Mouse (Mus musculus) liver, postnatal 0 days (tissue): ENCODE data around the gene Ppm1h. TPM values are rescaled to one million over a fixed set of nuclear protein-coding genes. Genes with fewer than 3 reads are reported as not detected.

ENCODE experiments used
- ATAC-seq: fragments of 200-750 bp; cut with Nextera tagmentation; 2 replicates; pipeline ENCODE4 v1.8.0; 2017; ENCODE audit warnings: mild to moderate bottlenecking, moderate library complexity
- DNase-seq: peaks from one replicate; pipeline ENCODE4 v3.0.0-alpha.2; 2016
- H3K27ac ChIP-seq: fragments of 300-500 bp; sonication (generic); 2 replicates; pipeline ENCODE4 v1.5.1; 2014; ENCODE audit warnings: antibody characterized with exemption, moderate library complexity, mild to moderate bottlenecking, low read depth
- H3K27me3 ChIP-seq: fragments of 300-500 bp; sonication (generic); 2 replicates; pipeline ENCODE4 v1.6.1; 2014; ENCODE audit warnings: low read length, control low read depth, mixed read lengths; ENCODE audit not compliant: insufficient read depth
- H3K36me3 ChIP-seq: fragments of 300-500 bp; sonication (generic); replicated peaks from 2 replicates; pipeline ENCODE4 v1.6.1; 2014; ENCODE audit warnings: mild to moderate bottlenecking, control low read depth, low read length, moderate library complexity, mixed read lengths; ENCODE audit not compliant: insufficient read depth
- H3K4me1 ChIP-seq: fragments of 300-500 bp; sonication (generic); 2 replicates; pipeline ENCODE4 v1.6.1; 2014; ENCODE audit warnings: antibody characterized with exemption, mild to moderate bottlenecking, control low read depth; ENCODE audit not compliant: insufficient read depth
- H3K4me2 ChIP-seq: fragments of 300-500 bp; sonication (generic); 2 replicates; pipeline ENCODE4 v1.6.1; 2014; ENCODE audit warnings: low read depth, mild to moderate bottlenecking, low read length, moderate library complexity, mixed read lengths
- H3K4me3 ChIP-seq: fragments of 300-500 bp; sonication (generic); 2 replicates; pipeline ENCODE4 v1.5.1; 2014; ENCODE audit warnings: low read depth, low read length
- H3K9ac ChIP-seq: fragments of 300-500 bp; sonication (generic); replicated peaks from 2 replicates; pipeline ENCODE4 v1.6.1; 2014; ENCODE audit warnings: mild to moderate bottlenecking, moderate library complexity
- H3K9me3 ChIP-seq: fragments of 300-500 bp; sonication (generic); 2 replicates; pipeline ENCODE4 v1.6.1; 2016; ENCODE audit warnings: mild to moderate bottlenecking, control low read depth, low read length, mixed read lengths
- CTCF ChIP-seq: sonication (generic); IDR thresholded peaks from 2 replicates; pipeline ENCODE4 v1.5.1; 2016; ENCODE audit warnings: antibody characterized with exemption, low read depth
- EP300 ChIP-seq: IDR thresholded peaks from 2 replicates; pipeline ENCODE4 v1.6.1; 2016; ENCODE audit warnings: antibody characterized with exemption, low read depth, mild to moderate bottlenecking
- WGBS: fragments of 180-500 bp; shearing (Covaris S2); extraction: QIAGEN DNeasy Blood & Tissue Kit; methylation state at CpG from one replicate; pipeline ENCODE4 v1.1.7; 2014; ENCODE audit not compliant: insufficient replicate concordance; 5-methylcytosine and 5-hydroxymethylcytosine counted together
- polyA plus RNA-seq: library from polyadenylated mRNA; unstranded; fragments of >200 nt; fragmentation: Nextera tagmentation; extraction: Ambion mirVana; gene quantifications from 2 replicates; pipeline ENCODE4 v1.2.1, GENCODE M21; 2015

The Ppm1h gene
- polyA plus RNA-seq, 1 experiment from 2014 or later: 3.9 TPM

- H3K4me3 ChIP-seq: no peak overlapping the region
- H3K9me3 ChIP-seq: no peaks in the 10 kb centered on the region
- ATAC-seq (no peak), DNase-seq (no peak)
- H3K36me3 ChIP-seq: no peaks in the 10 kb centered on the region
- WGBS: 77% methylated on average over 11 of the region's 11 CpGs
- no peaks in the 10 kb centered on the region for H3K27me3 ChIP-seq
- H3K27ac ChIP-seq: no peak overlapping the region; the same call in 1 of the 2 replicates
- 0 out of 2 replicates have a peak, but pooled peaks cover 5% of the 10 kb centered on the region for H3K4me1 ChIP-seq
- no peak overlapping the region for H3K9ac ChIP-seq
- no peak overlapping the region for H3K4me2 ChIP-seq
- TF ChIP-seq EP300 (no peak), CTCF (no peak)
Observed at GRCm38 (mm10) chr10:122913393-122913792, 234.8 kb downstream of the Ppm1h start.

DNA sequence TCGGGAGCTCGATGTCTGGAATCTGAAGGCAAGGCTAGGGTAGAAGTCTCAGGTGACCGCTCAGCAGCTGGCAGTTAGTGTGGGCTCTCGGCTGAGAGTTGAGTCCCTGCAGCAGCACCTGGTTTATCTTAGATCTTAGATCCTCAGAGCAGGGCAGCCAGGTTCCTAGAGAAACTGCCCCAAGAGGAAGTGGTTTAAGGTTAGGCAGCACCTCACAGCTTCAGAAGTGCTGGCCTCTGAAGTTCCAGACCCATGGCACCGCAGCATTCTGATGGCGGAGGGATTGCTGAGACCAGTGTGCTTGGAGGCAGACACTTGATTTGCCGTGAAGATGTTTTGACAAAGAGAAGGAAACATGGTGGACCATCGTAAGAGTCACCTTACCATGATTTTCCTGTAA, 237.3 kb downstream of the Ppm1h start:
- no peaks in the 10 kb centered on the region for H3K36me3 ChIP-seq
- DNase-seq (no peak), ATAC-seq (no peak)
- WGBS: 73% methylated on average over 8 of the region's 8 CpGs
- H3K9ac ChIP-seq: no peak overlapping the region
- no peak overlapping the region for H3K4me2 ChIP-seq
- H3K27me3 ChIP-seq: no peaks in the 10 kb centered on the region
- TF ChIP-seq CTCF (no peak), EP300 (no peak)
- no peak overlapping the region for H3K27ac ChIP-seq
- H3K4me1 ChIP-seq: 0 out of 2 replicates have a peak, but pooled peaks cover 2% of the 10 kb centered on the region
- no peak overlapping the region for H3K4me3 ChIP-seq
- H3K9me3 ChIP-seq: no peaks in the 10 kb centered on the region

DNA sequence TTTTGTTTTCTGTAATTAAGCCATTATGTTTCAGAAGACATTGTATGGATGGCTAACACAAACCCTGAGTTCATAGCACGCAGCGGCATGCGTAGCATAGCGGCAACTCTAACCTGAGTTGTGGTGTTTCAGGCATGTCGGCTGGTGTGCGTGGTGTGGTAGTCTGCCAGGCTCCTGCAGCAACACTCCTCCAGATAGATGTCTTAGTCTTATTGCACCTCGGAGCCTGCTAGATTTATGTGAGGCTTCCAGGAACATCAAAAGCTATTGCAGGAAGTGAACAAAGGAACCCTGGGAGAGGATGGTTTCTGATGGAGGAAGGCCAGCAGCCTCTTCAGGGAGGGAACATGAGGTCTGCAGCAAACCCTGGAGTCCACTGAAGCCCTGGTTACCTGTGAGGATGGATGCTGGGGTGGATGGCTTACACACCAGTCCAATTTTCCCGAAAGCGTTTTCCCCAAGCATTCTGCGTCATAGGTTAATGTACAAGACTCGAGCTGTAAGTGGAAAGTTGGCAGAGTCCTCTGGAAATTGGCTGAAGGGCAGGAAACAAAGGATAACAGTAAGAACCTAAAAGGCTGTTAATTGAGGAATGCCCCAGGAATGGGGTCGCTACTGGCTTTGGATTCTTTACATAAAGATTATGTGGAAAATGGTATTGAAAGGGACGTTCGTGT, 239.2 kb downstream of the Ppm1h start:
- H3K27me3 ChIP-seq: no peaks in the 10 kb centered on the region
- WGBS: 86% methylated on average over 14 of the region's 14 CpGs
- no peak for TF ChIP-seq EP300
- no peak for TF ChIP-seq CTCF
- 0 out of 2 replicates have a peak, but pooled peaks cover under 1% of the 10 kb centered on the region for H3K4me1 ChIP-seq
- ATAC-seq (no peak), DNase-seq (no peak)
- no peak overlapping the region for H3K27ac ChIP-seq
- H3K4me3 ChIP-seq: no peak overlapping the region
- no peaks in the 10 kb centered on the region; the same call in 1 of the 2 replicates for H3K36me3 ChIP-seq
- H3K9ac ChIP-seq: no peak overlapping the region
- no peaks in the 10 kb centered on the region for H3K9me3 ChIP-seq
- H3K4me2 ChIP-seq: no peak overlapping the region

DNA sequence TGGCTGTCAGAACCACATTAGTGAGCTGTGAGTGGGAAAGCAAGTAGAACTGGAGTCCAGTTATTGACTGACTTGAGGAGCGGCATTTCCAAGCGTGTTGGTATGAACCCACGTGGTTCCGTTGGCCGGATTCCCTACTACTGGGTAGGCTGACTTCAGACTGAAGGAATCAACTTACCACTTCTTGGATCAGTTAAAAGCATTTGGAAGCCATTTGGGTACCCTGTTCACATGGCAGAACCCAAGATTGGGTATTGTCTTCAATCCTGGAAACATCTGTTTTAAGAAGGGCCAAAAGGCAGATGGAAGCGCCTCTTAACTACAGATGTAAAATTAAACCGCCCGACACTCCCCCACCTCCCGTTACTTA, 239.7 kb downstream of the Ppm1h start:
- no peaks in the 10 kb centered on the region for H3K4me1 ChIP-seq
- 88% methylated on average over 9 of the region's 9 CpGs for WGBS
- no peak overlapping the region for H3K9ac ChIP-seq
- TF ChIP-seq CTCF: no peak
- no peak for TF ChIP-seq EP300
- H3K4me2 ChIP-seq: no peak overlapping the region
- H3K27me3 ChIP-seq: no peaks in the 10 kb centered on the region
- H3K4me3 ChIP-seq: no peak overlapping the region
- H3K36me3 ChIP-seq: no peaks in the 10 kb centered on the region; the same call in 1 of the 2 replicates
- no peak for ATAC-seq
- no peaks in the 10 kb centered on the region for H3K9me3 ChIP-seq
- no peak for DNase-seq
- H3K27ac ChIP-seq: no peak overlapping the region

DNA sequence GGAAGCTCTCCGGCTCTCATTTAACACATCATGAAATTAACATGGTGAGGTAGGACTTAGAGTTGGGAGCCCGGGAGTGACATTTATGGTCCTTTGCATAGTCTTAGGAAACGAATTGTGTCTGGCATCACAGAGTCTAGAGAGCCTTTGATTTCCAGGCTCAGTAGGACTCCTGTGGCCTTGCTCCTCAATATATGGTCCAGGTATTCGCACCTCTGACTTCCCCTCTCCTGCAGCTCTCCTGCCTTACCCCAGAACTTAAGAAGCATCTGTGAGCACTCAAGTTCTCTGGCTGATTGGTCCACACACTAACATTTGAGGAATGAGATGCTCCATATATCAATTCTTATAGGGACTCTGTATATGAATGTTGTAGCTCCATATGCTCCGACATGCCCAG, 240.2 kb downstream of the Ppm1h start:
- Histone ChIP-seq H3K9ac (no peak overlapping the region), H3K27ac (no peak overlapping the region), H3K27me3 (no peaks in the 10 kb centered on the region), H3K4me2 (no peak overlapping the region), H3K4me3 (no peak overlapping the region), H3K9me3 (no peaks in the 10 kb centered on the region), H3K36me3 (no peaks in the 10 kb centered on the region; the same call in 1 of the 2 replicates), H3K4me1 (no peaks in the 10 kb centered on the region)
- TF ChIP-seq EP300: no peak
- TF ChIP-seq CTCF: no peak
- no peak for DNase-seq
- WGBS: 85% methylated on average over 5 of the region's 5 CpGs
- no peak for ATAC-seq

- WGBS: 77% methylated on average over 2 of the region's 2 CpGs
- no peak overlapping the region for H3K4me2 ChIP-seq
- no peaks in the 10 kb centered on the region for H3K9me3 ChIP-seq
- H3K27ac ChIP-seq: no peak overlapping the region
- TF ChIP-seq CTCF (no peak), EP300 (no peak)
- H3K4me1 ChIP-seq: no peaks in the 10 kb centered on the region
- H3K27me3 ChIP-seq: no peaks in the 10 kb centered on the region
- no peak for DNase-seq
- ATAC-seq: no peak
- no peak overlapping the region for H3K9ac ChIP-seq
- H3K4me3 ChIP-seq: no peak overlapping the region
- H3K36me3 ChIP-seq: no peaks in the 10 kb centered on the region; the same call in 1 of the 2 replicates
Observed at GRCm38 (mm10) chr10:122919416-122919815, 240.9 kb downstream of the Ppm1h start.
